Mouse (Mus musculus): ENCODE measurements around the gene Sorbs2.

Gene Sorbs2

GRCm38 (mm10) chr8:45751512-45752502, 244.2 kb downstream of the Sorbs2 start:
- no peak for DNase-seq (ENCODE audit: low spot score in 2 of 2)

- DNase-seq (ENCODE audit: low spot score in 2 of 2) = no peak
Observed at GRCm38 (mm10) chr8:45755482-45755881, 247.9 kb downstream of the Sorbs2 start.

GRCm38 (mm10) chr8:45755972-45756371, 248.4 kb downstream of the Sorbs2 start:
- no peak for DNase-seq (ENCODE audit: low spot score in 2 of 2)

GRCm38 (mm10) chr8:45760622-45761021, 253.0 kb downstream of the Sorbs2 start:
- no peak for DNase-seq (ENCODE audit: low spot score in 2 of 2)

- DNase-seq (ENCODE audit: low spot score in 2 of 2) = no peak
Observed at GRCm38 (mm10) chr8:45761053-45761452, 253.5 kb downstream of the Sorbs2 start.

GRCm38 (mm10) chr8:45762982-45763689, 255.5 kb downstream of the Sorbs2 start:
- no peak for DNase-seq (ENCODE audit: low spot score in 2 of 2)

GRCm38 (mm10) chr8:45763690-45764342, 256.2 kb downstream of the Sorbs2 start:
- peak in 1 of 2 experiments; percentile 13 for DNase-seq (ENCODE audit: low spot score in 2 of 2)

GRCm38 (mm10) chr8:45766138-45766537, 258.6 kb downstream of the Sorbs2 start:
- no peak for DNase-seq (ENCODE audit: low spot score in 2 of 2)

- DNase-seq (ENCODE audit: low spot score in 2 of 2) = no peak
Observed at GRCm38 (mm10) chr8:45774841-45775240, 267.3 kb downstream of the Sorbs2 start.

GRCm38 (mm10) chr8:45775481-45775880, 267.9 kb downstream of the Sorbs2 start:
- DNase-seq (ENCODE audit: low spot score in 2 of 2) = no peak

- DNase-seq (ENCODE audit: low spot score in 2 of 2) = no peak
Observed at GRCm38 (mm10) chr8:45776366-45776765, 268.8 kb downstream of the Sorbs2 start.

GRCm38 (mm10) chr8:45776977-45777376, 269.4 kb downstream of the Sorbs2 start:
- no peak for DNase-seq (ENCODE audit: low spot score in 2 of 2)

GRCm38 (mm10) chr8:45780585-45780984, 273.0 kb downstream of the Sorbs2 start:
- DNase-seq (ENCODE audit: low spot score in 2 of 2) = no peak

GRCm38 (mm10) chr8:45788610-45789009, 281.0 kb downstream of the Sorbs2 start:
- DNase-seq (ENCODE audit: low spot score in 2 of 2) = no peak

GRCm38 (mm10) chr8:45794847-45795246, 287.3 kb downstream of the Sorbs2 start:
- no peak for DNase-seq (ENCODE audit: low spot score in 2 of 2)

GRCm38 (mm10) chr8:45796331-45796740, 288.7 kb downstream of the Sorbs2 start:
- peak in 1 of 2 experiments; percentile 18 for DNase-seq (ENCODE audit: low spot score in 2 of 2)

GRCm38 (mm10) chr8:45799517-45799916, 291.9 kb downstream of the Sorbs2 start:
- DNase-seq (ENCODE audit: low spot score in 2 of 2) = no peak

- no peak for DNase-seq (ENCODE audit: low spot score in 2 of 2)
Observed at GRCm38 (mm10) chr8:45808597-45808996, 301.0 kb downstream of the Sorbs2 start.

GRCm38 (mm10) chr8:45816765-45817426, 309.3 kb downstream of the Sorbs2 start:
- DNase-seq (ENCODE audit: low spot score in 2 of 2) = peak in 1 of 2 experiments; percentile 28

- no peak for DNase-seq (ENCODE audit: low spot score in 2 of 2)
Observed at GRCm38 (mm10) chr8:45821650-45822049, 314.1 kb downstream of the Sorbs2 start.

- no peak for DNase-seq (ENCODE audit: low spot score in 2 of 2)
Observed at GRCm38 (mm10) chr8:45829985-45830548, 322.5 kb downstream of the Sorbs2 start.
